Mouse (Mus musculus) ES-E14 (cell line): ENCODE results near the gene Yjefn3.

Experiments used
- CHD2 ChIP-seq: IDR thresholded peaks from 2 replicates; pipeline ENCODE4 v1.6.1; 2014; ENCODE audit warnings: mild to moderate bottlenecking, low read depth, low read length, inconsistent platforms
- HCFC1 ChIP-seq: IDR thresholded peaks from 2 replicates; pipeline ENCODE4 v1.6.1; 2012; ENCODE audit warnings: low read length, inconsistent platforms, borderline replicate concordance; ENCODE audit not compliant: insufficient read depth
- ZC3H11A ChIP-seq: IDR thresholded peaks from 2 replicates; pipeline ENCODE4 v1.6.1; 2012; ENCODE audit warnings: low read depth, mild to moderate bottlenecking, inconsistent platforms, low read length, borderline replicate concordance
- ZNF384 ChIP-seq: IDR thresholded peaks from 2 replicates; pipeline ENCODE4 v1.6.1; 2012; ENCODE audit warnings: low read depth, low read length, inconsistent platforms

- TF ChIP-seq ZC3H11A (no peak), ZNF384 (no peak), CHD2 (no peak), HCFC1 (no peak)
These were observed 4.7 kb downstream of the Yjefn3 start for GRCm38 (mm10) chr8:69897857-69898256.
